Mouse (Mus musculus): ENCODE measurements at regions not wholly inside any gene's neighbourhood (a gene's known extent, or its start where the extent isn't known, plus 50 kb on each side); places are given as distances from the start of the nearest gene placed in this dataset.
A peak's percentile ranks its signal among the peaks of the same experiment; 100 is the strongest.

- DNase-seq = no peak
Measured at GRCm38 (mm10) chr13:57281941-57282710, 386.3 kb upstream of the Trpc7 start.

DNA sequence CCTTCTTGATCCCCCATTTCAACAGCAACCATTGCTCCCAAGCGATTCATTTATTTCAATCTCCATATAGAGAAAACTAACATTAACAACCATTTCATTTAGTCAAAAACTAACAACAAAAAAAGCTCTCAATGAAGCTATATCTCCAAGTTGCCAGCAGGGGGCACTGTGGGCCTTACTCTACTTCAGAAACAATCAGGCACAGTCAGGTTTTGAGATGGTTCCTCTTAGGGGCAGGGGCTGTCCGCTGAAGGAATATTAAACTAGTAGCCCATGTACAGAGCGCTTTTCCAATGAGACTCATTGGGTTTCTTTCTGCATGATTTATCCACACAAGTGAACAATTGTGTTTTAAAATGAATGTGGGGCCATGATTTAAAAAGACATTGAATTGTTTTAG, 385.7 kb upstream of the Trpc7 start:
- DNase-seq = no peak

GRCm38 (mm10) chr13:57278580-57278979, 382.8 kb upstream of the Trpc7 start:
- no peak for DNase-seq

GRCm38 (mm10) chr13:57277076-57277475, 381.3 kb upstream of the Trpc7 start:
- no peak for DNase-seq

DNA sequence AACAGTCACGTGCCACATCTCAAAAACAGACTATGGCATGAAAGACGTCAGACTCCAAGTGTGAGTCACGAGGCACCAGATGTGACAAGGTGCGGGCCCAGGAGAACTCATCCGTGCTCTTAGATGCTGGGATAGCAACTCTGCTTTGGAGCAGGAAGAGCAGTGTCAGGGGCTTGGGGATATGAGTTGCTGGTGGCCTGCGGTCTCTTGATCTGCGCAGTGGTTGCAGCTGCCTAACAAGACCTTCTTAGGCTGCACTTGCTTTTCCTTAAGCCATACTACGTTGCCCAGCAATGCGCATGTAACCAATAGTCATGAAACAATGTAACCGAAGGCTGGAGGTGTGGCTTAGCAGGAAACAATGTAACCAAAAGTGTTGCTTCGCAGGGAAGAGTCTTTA, 380.1 kb upstream of the Trpc7 start:
- no peak for DNase-seq

DNA sequence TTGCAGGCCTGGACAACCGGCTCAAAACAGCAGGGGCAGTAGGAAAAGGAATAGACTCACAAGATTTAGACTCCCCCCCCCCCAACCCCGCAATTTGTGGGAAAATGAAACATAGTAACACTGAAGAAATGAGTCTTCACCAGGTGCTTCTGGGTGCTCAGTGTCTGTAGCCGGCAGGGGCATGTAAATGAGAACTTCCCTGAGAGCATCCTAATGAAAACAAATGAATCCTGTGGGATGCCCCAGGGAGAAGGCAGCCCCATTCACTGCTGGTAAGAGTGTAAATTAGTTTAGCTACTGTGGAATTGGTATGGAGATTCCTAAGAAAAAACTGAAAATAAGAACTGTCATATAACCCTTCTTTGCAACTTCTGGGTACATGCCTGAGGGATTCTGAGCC, 377.8 kb upstream of the Trpc7 start:
- no peak for DNase-seq

GRCm38 (mm10) chr13:57269614-57270013, 373.8 kb upstream of the Trpc7 start:
- no peak for DNase-seq

- DNase-seq = peak; percentile 44
Measured at GRCm38 (mm10) chr13:57259920-57260319, 364.1 kb upstream of the Trpc7 start.

DNA sequence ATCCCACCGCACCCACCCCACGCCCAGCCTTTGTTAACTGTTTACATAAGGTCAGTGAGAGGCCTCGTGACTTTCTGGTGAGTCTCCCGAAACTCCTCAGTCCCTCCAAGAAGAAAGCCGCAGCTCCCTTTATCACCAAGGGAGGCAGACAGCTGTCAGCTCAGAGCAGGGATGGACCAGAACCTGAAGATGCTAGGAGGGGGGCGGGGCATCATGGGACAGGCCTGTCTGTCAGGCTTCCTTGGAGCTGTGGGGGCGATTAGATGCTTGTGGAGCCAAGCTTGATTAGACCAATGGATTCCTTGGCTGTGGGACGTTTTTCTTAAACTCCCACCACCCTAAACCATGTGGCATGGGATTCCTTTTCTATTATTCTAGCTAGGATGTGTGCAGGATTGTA, 363.7 kb upstream of the Trpc7 start:
- DNase-seq = no peak

- no peak for DNase-seq
Measured at GRCm38 (mm10) chr13:57255920-57256319, 360.1 kb upstream of the Trpc7 start.

- no peak for DNase-seq
Measured at GRCm38 (mm10) chr13:57249851-57250250, 354.1 kb upstream of the Trpc7 start.

GRCm38 (mm10) chr13:57249401-57249800, 353.6 kb upstream of the Trpc7 start:
- DNase-seq = no peak

DNA sequence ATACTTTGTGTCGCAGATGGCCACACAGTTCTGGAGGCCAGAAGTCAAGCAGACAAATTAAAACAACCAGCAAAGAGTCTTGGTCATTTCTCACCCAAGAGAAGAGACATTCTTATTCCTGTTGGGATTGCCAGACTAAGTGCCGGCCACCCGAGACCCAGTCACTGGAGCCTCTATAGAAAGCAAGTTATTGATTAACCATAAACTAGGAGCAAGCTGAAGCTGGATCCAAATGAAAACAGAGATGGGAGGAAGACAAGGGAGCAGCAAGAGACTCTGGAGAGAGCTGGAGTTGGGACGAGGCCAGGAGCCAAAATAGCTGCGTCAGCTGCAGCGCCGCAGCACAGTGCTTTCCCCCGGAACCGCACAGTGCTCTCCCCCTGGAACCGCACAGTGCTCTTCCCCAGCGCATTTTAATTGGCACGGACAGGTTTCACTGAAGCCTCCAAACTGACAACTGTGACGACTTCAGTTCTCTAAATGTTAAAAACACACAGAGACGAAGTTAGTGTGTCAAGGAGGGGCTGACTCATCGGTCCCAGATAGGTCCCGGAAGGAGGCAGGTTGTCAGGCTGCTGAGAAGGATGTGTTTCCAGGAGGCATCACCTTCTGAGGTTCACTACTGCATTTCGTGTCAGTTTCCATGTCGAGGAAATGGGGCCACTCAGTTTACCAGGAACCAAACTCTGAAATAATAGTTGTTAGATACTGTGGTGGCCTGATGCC, 350.6 kb upstream of the Trpc7 start:
- peak; percentile 8 for DNase-seq

- no peak for DNase-seq
Measured at GRCm38 (mm10) chr13:57236917-57237316, 341.1 kb upstream of the Trpc7 start.

DNA sequence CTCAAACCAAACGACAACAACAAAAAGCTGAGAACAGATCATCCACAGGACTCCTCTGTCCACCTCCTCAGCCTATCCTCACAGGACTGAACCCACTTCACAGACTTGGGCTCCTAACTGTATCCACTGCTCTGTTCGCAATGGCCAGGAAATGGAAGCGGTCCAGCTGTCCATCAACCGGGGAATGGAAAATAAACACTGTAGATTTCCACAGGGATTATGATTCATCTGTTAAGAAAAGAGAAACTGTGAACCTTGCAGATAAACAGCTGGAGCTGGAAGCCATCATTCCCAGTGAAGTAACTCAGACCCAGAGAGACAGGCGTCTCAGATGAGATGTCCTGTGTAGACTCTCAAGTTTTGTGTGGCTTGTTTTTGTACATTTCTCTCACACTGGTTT, 340.4 kb upstream of the Trpc7 start:
- DNase-seq = no peak

GRCm38 (mm10) chr13:57232906-57233305, 337.1 kb upstream of the Trpc7 start:
- no peak for DNase-seq

- no peak for DNase-seq
Measured at GRCm38 (mm10) chr13:57231666-57232065, 335.9 kb upstream of the Trpc7 start.

DNA sequence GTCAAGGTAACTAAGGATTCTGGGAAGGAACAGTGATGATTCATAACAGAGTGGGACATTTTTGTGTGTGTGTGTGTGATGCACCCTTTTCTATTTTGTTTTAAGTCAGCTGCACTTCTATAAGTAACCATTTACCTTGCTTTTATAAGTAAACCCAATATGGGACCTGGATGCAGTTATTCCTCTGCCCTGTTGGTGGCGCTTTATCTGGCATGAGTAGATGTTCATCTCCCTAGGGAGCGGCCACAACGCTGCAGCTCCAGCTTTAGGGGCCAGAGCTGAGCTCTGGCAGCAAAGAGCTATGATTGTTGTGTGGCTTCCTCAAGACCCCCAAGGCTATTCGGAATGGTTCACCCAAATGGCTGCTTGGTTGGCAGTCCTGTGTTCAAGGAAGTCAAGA, 334.5 kb upstream of the Trpc7 start:
- DNase-seq = no peak

DNA sequence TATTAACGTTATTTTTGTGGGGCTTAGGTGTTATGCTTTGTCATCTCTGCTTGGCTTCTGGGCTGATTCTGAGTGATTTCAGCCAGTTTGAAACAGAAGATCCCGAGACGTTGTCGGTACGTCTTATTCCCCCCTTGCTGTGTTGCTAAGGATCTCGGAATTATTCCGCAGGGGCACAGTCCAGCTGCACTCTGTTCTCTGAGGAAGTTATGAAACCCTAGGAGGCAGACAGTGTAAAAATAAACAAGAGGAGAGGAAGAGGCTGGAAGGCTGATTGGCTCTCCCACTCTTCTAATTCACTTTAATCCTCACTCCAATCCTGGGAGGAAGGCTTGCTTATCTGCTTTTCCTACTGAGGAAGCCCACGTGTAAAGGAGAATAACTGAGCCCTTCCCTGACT, 325.3 kb upstream of the Trpc7 start:
- no peak for DNase-seq

GRCm38 (mm10) chr13:57216161-57216560, 320.4 kb upstream of the Trpc7 start:
- no peak for DNase-seq

DNA sequence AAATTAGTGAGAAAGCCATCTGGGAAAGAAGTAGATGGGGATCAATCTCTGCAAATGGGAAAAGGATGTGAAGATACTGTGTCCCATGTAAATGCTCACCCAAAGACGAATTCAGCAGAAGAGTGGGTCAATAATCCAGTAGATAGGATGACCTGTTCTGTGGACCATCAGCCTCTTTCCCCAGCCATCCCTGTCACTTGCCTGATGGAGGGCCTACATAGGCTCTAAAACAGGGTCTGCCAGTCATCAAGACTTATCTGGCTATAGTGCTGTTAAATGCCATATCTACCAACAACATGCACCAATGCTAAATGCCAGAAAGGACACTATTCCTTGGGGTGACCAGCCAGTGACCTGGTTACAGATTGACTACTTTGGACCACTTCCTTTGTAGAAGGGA, 316.5 kb upstream of the Trpc7 start:
- DNase-seq = no peak

- DNase-seq = no peak
Measured at GRCm38 (mm10) chr13:57191195-57191594, 295.4 kb upstream of the Trpc7 start.

DNA sequence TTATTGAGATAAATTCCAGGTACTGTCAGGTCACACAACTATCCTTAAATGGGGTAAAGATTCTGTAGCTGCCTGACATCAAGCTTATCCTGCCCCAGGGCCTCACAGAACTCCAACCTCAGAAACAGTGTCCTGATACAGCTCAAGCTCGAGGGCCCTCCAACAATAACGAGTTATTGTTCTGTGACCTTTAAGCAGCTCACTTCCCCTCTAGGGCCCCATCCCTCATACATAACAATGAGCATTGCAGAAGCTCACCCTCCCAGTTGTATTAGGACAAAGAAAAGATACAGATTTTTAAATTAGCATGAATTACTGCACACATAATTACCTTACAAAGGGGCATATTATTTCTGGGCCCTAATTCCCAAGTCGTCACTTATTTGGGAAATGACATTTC, 293.5 kb upstream of the Trpc7 start:
- DNase-seq = no peak

DNA sequence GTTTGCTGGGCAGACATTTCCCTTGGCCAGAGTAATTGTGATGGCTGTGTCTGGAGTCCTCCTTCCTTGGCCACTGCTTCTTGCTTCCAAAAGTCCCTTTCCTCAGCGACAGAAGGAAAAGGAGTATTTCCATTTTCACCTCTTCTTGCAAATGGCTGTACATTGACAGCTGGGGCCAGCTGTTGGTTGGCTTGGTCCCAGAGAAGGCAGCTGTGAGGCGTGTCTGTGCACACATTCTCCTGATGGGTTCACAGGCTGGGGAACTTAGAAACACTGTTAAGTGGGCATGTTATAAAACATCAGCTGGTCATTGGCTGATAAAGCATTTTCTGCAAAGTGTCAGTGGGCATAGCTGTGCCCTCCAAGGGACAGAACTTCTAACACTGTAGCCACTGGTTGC, 290.4 kb upstream of the Trpc7 start:
- peak; percentile 10 for DNase-seq

DNA sequence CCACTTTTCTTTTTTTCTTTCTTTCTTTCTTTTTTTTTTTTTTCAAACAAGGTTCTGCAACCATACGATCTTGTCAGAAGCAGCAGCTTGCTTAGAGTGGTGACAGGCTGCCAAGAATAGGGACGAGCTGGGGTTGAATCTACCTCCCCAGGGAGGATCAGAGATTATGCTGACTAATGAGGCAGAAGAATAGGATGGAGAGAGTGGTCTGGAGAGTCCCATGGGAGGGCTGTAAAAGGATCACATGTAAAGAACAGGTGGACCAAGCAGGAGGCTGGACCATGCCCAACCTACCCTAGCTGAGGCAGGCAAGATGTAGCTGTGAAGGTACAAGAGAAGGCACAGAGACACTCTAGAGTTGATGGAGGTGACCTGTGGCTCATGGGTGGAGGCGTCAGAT, 274.4 kb upstream of the Trpc7 start:
- DNase-seq = no peak
